Mouse (Mus musculus) liver, embryonic 13.5 days (tissue): Measurements from ENCODE around the gene Cfap100. TPM values are rescaled to one million over a fixed set of nuclear protein-coding genes. Genes with fewer than 3 reads are reported as not detected.

Experiments
- ATAC-seq: fragments of 200-750 bp; cut with Nextera tagmentation; 2 replicates; pipeline ENCODE4 v1.8.0; 2017; ENCODE audit warnings: low read depth, mild to moderate bottlenecking, moderate number of reproducible peaks, moderate library complexity
- DNase-seq: peaks from one replicate; pipeline ENCODE4 v3.0.0; 2022
- H3K27ac ChIP-seq: fragments of 300-500 bp; sonication (generic); 2 replicates; pipeline ENCODE4 v1.5.1; 2015; ENCODE audit warnings: moderate library complexity, mild to moderate bottlenecking, inconsistent platforms
- H3K27me3 ChIP-seq: fragments of 300-500 bp; sonication (generic); 2 replicates; pipeline ENCODE4 v1.6.1; 2015; ENCODE audit warnings: mild to moderate bottlenecking, inconsistent platforms
- H3K36me3 ChIP-seq: fragments of 300-500 bp; sonication (generic); 2 replicates; pipeline ENCODE4 v1.6.1; 2015; ENCODE audit warnings: mild to moderate bottlenecking, inconsistent platforms
- H3K4me1 ChIP-seq: fragments of 300-500 bp; sonication (generic); replicated peaks from 2 replicates; pipeline ENCODE4 v1.6.1; 2015; ENCODE audit warnings: inconsistent platforms
- H3K4me2 ChIP-seq: fragments of 300-500 bp; sonication (generic); 2 replicates; pipeline ENCODE4 v1.6.1; 2015; ENCODE audit warnings: inconsistent platforms, mild to moderate bottlenecking, moderate library complexity
- H3K4me3 ChIP-seq: fragments of 300-500 bp; sonication (generic); replicated peaks from 2 replicates; pipeline ENCODE4 v1.5.1; 2015; ENCODE audit warnings: mild to moderate bottlenecking, inconsistent platforms
- H3K9ac ChIP-seq: fragments of 300-500 bp; sonication (generic); 2 replicates; pipeline ENCODE4 v1.6.1; 2015; ENCODE audit warnings: mild to moderate bottlenecking, inconsistent platforms
- H3K9me3 ChIP-seq: fragments of 300-500 bp; sonication (generic); replicated peaks from 2 replicates; pipeline ENCODE4 v1.6.1; 2016; ENCODE audit warnings: inconsistent platforms
- WGBS: fragments of 180-500 bp; shearing (Covaris S2); methylation state at CpG from one replicate; pipeline ENCODE4 v1.1.7; 2015; ENCODE audit not compliant: insufficient replicate concordance; 5-methylcytosine and 5-hydroxymethylcytosine counted together
- polyA plus RNA-seq: library from polyadenylated mRNA; unstranded; fragments of >200 nt; fragmentation: Nextera tagmentation; extraction: Ambion mirVana; gene quantifications from 2 replicates; pipeline ENCODE4 v1.2.1, GENCODE M21; 2015

Cfap100 gene
- polyA plus RNA-seq, 1 experiment from 2014 or later, result not detected

DNA sequence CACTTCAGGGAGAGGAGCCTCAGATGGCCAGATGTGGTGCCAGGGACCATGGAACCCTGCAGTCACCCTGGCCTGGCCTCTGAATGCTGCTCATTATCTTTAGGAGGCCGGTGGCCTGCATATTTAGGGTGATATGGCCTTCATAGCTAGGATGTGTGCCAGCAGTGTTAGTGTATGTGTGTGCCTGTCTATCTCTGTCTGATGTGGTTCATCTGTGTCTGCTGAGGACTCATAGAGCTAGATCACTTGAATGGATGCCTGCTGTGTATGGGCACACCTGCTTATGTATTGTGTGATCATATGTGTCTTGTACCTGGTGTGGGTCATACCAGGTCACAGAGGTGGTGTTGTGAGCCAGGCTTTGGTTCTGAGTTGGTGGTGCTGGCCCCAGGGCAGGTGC lies 39.6 kb upstream of the Cfap100 start:
- Histone ChIP-seq H3K9me3 (no peaks in the 10 kb centered on the region), H3K27ac (no peak overlapping the region), H3K36me3 (no peaks in the 10 kb centered on the region), H3K4me2 (peak overlapping the region; percentile 45), H3K9ac (no peak overlapping the region), H3K4me1 (peaks cover 20% of the 10 kb centered on the region), H3K27me3 (peaks cover 20% of the 10 kb centered on the region), H3K4me3 (peak overlapping the region; percentile 2; the same call in 1 of the 2 replicates)
- no peak for ATAC-seq
- DNase-seq, result no peak
- 32% methylated on average over 1 of the region's 1 CpGs for WGBS

- peak overlapping the region; percentile 45 for H3K4me2 ChIP-seq
- WGBS, result 66% methylated on average over 12 of the region's 12 CpGs
- DNase-seq, result no peak
- H3K27me3 ChIP-seq, result peaks cover 33% of the 10 kb centered on the region
- ATAC-seq, result no peak
- H3K4me1 ChIP-seq, result peaks cover 23% of the 10 kb centered on the region
- peak overlapping the region; percentile 72 for H3K27ac ChIP-seq
- peak overlapping the region; percentile 43; the same call in 1 of the 2 replicates for H3K9ac ChIP-seq
- H3K36me3 ChIP-seq, result no peaks in the 10 kb centered on the region
- H3K4me3 ChIP-seq, result peak overlapping the region; percentile 14; the same call in 1 of the 2 replicates
- H3K9me3 ChIP-seq, result no peaks in the 10 kb centered on the region
Observed at GRCm38 (mm10) chr6:90466847-90467410, 38.3 kb upstream of the Cfap100 start.

GRCm38 (mm10) chr6:90466079-90466478 lies 37.5 kb upstream of the Cfap100 start:
- H3K4me2 ChIP-seq, result peak overlapping the region; percentile 45
- H3K27ac ChIP-seq, result peak overlapping the region; percentile 73
- 62% methylated on average over 10 of the region's 10 CpGs for WGBS
- peak overlapping the region; percentile 43; the same call in 1 of the 2 replicates for H3K9ac ChIP-seq
- ATAC-seq (no peak), DNase-seq (no peak)
- no peaks in the 10 kb centered on the region for H3K9me3 ChIP-seq
- peak overlapping the region; percentile 14; the same call in 1 of the 2 replicates for H3K4me3 ChIP-seq
- no peaks in the 10 kb centered on the region for H3K36me3 ChIP-seq
- H3K27me3 ChIP-seq, result peaks cover 41% of the 10 kb centered on the region
- H3K4me1 ChIP-seq, result peaks cover 23% of the 10 kb centered on the region

DNA sequence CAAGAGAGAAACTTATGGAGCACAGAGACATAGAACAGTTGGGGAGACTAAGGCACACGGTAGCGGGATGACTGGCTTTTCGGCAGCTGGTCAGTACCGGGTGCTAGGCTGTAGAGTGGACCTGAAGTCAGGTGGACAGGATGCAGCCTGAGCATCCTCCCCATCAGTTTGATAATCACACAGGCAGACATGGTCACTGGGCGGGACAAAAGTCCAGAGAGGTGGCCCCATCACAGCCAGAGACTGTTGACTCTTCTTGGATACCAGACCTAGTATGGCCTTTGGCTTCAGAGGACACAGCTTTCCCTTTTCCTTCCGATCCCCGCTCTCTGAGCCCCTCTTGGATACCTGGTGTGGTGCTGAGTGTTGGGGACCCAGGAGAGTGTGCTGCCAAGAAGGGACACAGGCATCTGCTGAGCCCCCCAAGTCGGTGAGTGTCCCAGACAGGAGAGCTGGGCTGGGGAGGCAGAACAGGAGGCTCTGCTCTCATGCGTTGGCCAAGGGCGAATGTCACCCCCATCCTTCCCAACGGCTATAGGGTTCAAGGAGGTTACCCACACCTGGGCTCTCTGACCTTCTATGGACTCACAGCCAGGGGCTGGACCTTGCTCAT lies 36.5 kb upstream of the Cfap100 start:
- WGBS, result 70% methylated on average over 11 of the region's 11 CpGs
- Histone ChIP-seq H3K9me3 (no peaks in the 10 kb centered on the region), H3K9ac (peak overlapping the region; percentile 42; the same call in 1 of the 2 replicates), H3K4me1 (peaks cover 23% of the 10 kb centered on the region), H3K36me3 (no peaks in the 10 kb centered on the region), H3K4me3 (peak overlapping the region; percentile 20; the same call in 1 of the 2 replicates), H3K27ac (peak overlapping the region; percentile 73), H3K4me2 (peak overlapping the region; percentile 29; the same call in 1 of the 2 replicates), H3K27me3 (peaks cover 51% of the 10 kb centered on the region)
- DNase-seq (no peak), ATAC-seq (peak; percentile 8; the same call in 1 of the 2 replicates)

DNA sequence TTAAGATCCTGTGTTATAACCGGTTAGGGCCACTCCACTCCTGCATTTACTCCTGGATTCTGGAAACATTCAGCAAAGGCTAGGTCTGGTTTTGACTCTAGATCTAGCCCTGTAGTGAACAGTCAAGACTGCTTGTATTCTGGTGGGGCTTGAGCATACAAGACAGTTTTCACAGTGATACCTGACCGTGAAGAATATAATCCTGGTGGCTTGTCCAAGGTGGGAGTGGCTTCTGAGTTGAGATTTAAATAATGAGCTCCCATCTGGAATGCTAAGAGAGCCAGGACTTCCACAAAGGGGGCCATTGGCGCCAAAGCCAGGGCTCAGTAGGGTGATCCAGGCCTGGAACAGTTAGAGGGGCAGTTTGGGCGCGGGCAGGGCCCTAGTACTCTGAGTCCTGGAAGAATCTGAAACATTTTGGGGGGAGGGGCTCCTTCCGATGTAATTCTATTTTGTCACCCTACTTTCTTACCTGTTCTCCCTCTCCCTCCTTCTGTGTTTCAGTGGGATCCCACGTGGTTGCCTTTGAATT lies 35.4 kb upstream of the Cfap100 start:
- 0 out of 2 replicates have a peak overlapping the region, but pooled peaks have one; percentile 6 for H3K9ac ChIP-seq
- no peak for DNase-seq

GRCm38 (mm10) chr6:90463228-90463862 lies 34.7 kb upstream of the Cfap100 start:
- Histone ChIP-seq H3K27me3 (peaks cover 59% of the 10 kb centered on the region), H3K27ac (peak overlapping the region; percentile 73)

More for the DNA sequence above, 35.4 kb upstream of the Cfap100 start:
- 27% methylated on average over 7 of the region's 7 CpGs for WGBS
- peak overlapping the region; percentile 59 for H3K4me3 ChIP-seq
- peak overlapping the region; percentile 67 for H3K4me2 ChIP-seq
- peaks cover 23% of the 10 kb centered on the region for H3K4me1 ChIP-seq
- H3K27ac ChIP-seq, result peak overlapping the region; percentile 53
- H3K36me3 ChIP-seq, result no peaks in the 10 kb centered on the region
- H3K9me3 ChIP-seq, result no peaks in the 10 kb centered on the region
- H3K27me3 ChIP-seq, result peaks cover 59% of the 10 kb centered on the region
- no peak for ATAC-seq

GRCm38 (mm10) chr6:90462841-90463227 lies 34.2 kb upstream of the Cfap100 start:
- no peaks in the 10 kb centered on the region for H3K36me3 ChIP-seq
- H3K27ac ChIP-seq, result peak overlapping the region; percentile 73
- WGBS, result 2% methylated on average over 34 of the region's 38 CpGs
- H3K4me2 ChIP-seq, result peak overlapping the region; percentile 67
- ATAC-seq, result no peak
- DNase-seq, result no peak
- H3K9me3 ChIP-seq, result no peaks in the 10 kb centered on the region
- peak overlapping the region; percentile 59 for H3K4me3 ChIP-seq
- peaks cover 59% of the 10 kb centered on the region for H3K27me3 ChIP-seq
- H3K9ac ChIP-seq, result peak overlapping the region; percentile 67
- peaks cover 23% of the 10 kb centered on the region for H3K4me1 ChIP-seq

More at GRCm38 (mm10) chr6:90463228-90463862, 34.7 kb upstream of the Cfap100 start:
- ATAC-seq (peak; percentile 75), DNase-seq (peak; percentile 38)
- peaks cover 23% of the 10 kb centered on the region for H3K4me1 ChIP-seq
- peak overlapping the region; percentile 59 for H3K4me3 ChIP-seq
- H3K9me3 ChIP-seq, result no peaks in the 10 kb centered on the region
- H3K9ac ChIP-seq, result peak overlapping the region; percentile 67
- peak overlapping the region; percentile 67 for H3K4me2 ChIP-seq
- no peaks in the 10 kb centered on the region for H3K36me3 ChIP-seq
- 1% methylated on average over 31 of the region's 31 CpGs for WGBS

DNA sequence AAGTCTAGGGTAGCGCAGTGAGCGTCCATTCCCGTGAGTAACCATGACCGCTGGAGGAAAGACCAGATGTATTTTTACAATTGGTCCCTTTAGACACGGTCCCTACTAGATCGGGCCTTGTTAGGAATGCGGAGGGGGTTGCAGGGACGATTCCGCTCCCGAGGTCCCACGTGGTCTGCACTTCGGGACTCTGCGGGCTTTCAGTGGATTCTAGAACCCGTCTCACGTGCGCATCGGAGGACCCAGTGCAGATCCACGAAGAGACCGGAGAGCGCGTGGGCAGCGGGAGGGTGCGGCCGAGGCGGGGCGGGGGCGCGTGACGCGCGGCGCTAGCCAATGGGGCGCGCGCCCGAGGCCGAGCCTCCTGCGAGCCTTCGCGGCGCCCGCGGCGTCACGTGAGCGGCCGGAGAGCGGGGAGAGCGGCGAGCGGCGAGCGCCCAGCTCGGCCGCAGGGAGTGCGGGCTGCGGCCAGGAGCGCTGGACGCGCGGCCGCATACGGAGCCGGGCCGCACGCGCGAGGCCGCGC lies 33.6 kb upstream of the Cfap100 start, which contains the start of gene Klf15:
Gene Klf15 (plus strand): TSS at position 396 of the 526 bp plus-strand sequence.
- WGBS, result 2% methylated on average over 70 of the region's 70 CpGs
- DNase-seq, result peak; percentile 20
- H3K36me3 ChIP-seq, result no peaks in the 10 kb centered on the region
- H3K4me1 ChIP-seq, result peaks cover 23% of the 10 kb centered on the region
- peak within 1 kb of the TSS; percentile 59 for H3K4me3 ChIP-seq
- no peaks in the 10 kb centered on the region for H3K9me3 ChIP-seq
- peak within 1 kb of the TSS; percentile 67 for H3K9ac ChIP-seq
- peak; percentile 39; the same call in 1 of the 2 replicates for ATAC-seq
- H3K27me3 ChIP-seq, result peaks cover 59% of the 10 kb centered on the region
- H3K4me2 ChIP-seq, result peak within 1 kb of the TSS; percentile 67
- H3K27ac ChIP-seq, result peak within 1 kb of the TSS; percentile 73

DNA sequence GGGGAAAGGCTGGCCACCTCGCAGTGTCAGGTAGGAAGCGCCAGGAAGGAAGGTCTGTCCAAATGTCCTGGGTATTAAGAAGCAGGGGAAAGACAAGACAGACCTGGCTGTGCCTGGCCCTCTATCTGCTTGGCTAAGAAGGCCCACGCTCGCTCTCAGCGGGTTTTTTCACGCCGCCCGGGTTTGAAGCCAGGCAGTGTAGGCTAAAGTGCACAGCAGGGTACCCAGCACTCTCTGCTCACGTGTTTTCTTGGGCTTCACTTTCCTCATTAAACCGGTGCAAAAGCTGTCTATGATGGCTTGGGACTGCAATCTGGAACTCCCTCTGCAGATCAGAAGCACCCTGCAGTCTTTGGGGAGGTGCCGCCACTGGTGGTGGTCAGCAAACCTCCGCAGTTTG lies 33.2 kb upstream of the Cfap100 start:
- Histone ChIP-seq H3K9ac (no peak overlapping the region), H3K27me3 (peaks cover 59% of the 10 kb centered on the region), H3K9me3 (no peaks in the 10 kb centered on the region), H3K36me3 (no peaks in the 10 kb centered on the region), H3K4me2 (peak overlapping the region; percentile 67), H3K27ac (no peak overlapping the region), H3K4me3 (peak overlapping the region; percentile 59), H3K4me1 (peaks cover 21% of the 10 kb centered on the region)
- ATAC-seq, result no peak
- 14% methylated on average over 12 of the region's 12 CpGs for WGBS
- DNase-seq, result no peak

DNA sequence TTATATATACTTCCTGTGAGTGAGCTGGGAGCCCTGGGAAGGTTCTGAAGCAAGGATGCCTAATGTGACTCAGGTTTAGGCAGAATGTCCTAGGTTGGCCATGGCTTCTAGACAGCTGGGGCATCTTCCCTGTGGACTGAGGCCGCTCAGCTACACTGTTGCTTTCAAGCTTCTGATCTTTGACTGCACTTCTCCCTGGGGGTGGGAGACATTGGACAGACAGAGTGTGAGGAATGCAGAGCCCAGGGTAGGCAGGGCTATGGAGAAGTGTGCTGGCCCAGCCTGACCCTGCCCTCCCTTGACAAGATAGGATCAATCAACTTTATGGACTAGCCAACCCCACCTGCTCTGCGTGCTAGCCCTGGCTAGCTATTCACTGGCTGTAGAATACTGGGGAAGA lies 32.6 kb upstream of the Cfap100 start:
- H3K27ac ChIP-seq, result no peak overlapping the region
- H3K9me3 ChIP-seq, result no peaks in the 10 kb centered on the region
- peaks cover 19% of the 10 kb centered on the region for H3K4me1 ChIP-seq
- DNase-seq, result no peak
- no peak overlapping the region for H3K4me2 ChIP-seq
- 35% methylated on average over 2 of the region's 2 CpGs for WGBS
- H3K4me3 ChIP-seq, result no peak overlapping the region
- H3K27me3 ChIP-seq, result peaks cover 59% of the 10 kb centered on the region
- no peaks in the 10 kb centered on the region for H3K36me3 ChIP-seq
- ATAC-seq, result no peak
- no peak overlapping the region for H3K9ac ChIP-seq

DNA sequence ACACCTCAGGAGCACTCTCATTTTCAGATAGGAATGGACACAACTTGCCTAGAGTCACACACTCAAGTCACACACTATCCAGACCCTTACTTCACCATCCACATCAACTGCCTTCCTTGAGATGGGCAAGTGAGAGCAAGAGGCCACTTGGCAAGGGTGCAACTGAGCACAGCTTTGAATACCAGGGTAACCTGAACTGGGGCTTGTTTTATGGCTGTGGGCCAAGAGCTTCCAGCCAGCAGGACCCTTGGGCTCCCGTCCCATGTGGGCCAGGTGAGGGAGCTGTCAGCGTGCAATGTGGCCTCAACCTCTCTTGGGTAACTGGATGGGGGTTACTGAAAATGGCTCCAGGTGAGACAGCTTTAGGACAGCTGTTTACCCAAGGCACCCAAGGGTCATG lies 28.8 kb upstream of the Cfap100 start:
- 63% methylated on average over 2 of the region's 2 CpGs for WGBS
- no peak overlapping the region for H3K9ac ChIP-seq
- ATAC-seq, result no peak

More for the DNA sequence above, 28.8 kb upstream of the Cfap100 start:
- no peak overlapping the region for H3K27ac ChIP-seq
- H3K4me3 ChIP-seq, result no peak overlapping the region
- no peaks in the 10 kb centered on the region; the same call in none of the 2 replicates for H3K4me1 ChIP-seq
- H3K27me3 ChIP-seq, result peaks cover 31% of the 10 kb centered on the region
- no peak for DNase-seq
- no peak overlapping the region for H3K4me2 ChIP-seq
- H3K36me3 ChIP-seq, result no peaks in the 10 kb centered on the region
- H3K9me3 ChIP-seq, result no peaks in the 10 kb centered on the region
